Mouse (Mus musculus): ENCODE data around the gene Lag3. TPM values are rescaled to one million over a fixed set of nuclear protein-coding genes. Genes with fewer than 3 reads are reported as not detected.
A peak's percentile ranks its signal among the peaks of the same experiment; 100 is the strongest.

Gene Lag3
- polyA plus RNA-seq, 1 experiment from 2014 or later = 2.7 TPM

DNA sequence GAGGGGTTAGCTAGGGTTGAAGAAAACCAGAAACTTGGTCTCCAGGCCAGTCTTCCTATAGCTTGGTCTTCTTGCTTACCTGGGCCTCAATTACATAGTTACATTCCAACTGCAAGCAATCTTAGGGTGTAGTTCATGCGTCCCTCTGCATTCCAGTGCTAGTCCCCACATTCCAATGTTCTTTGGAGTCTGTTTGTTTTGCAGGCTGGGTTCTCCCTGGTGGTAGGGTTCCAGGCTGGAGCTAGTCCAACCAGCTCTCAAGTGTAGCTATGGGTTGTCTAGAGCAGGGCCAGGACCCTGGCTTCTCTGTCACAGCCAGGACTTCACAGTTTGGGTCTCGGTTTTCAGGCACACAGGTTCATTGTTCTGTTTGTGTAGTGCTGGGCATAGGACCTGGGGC, 26.0 kb upstream of the Lag3 start:
- peaks cover 62% of the 10 kb centered on the region for H3K36me3 ChIP-seq (ENCODE audit: control insufficient read depth, insufficient read depth, low read length)
- H3K4me3 ChIP-seq (ENCODE audit: low read depth, low read length) = no peak overlapping the region
- no peak overlapping the region for H3K9ac ChIP-seq (ENCODE audit: low read length)
- DNase-seq (ENCODE audit: low spot score) (no peak), ATAC-seq (no peak)
- peaks cover 1% of the 10 kb centered on the region for H3K4me1 ChIP-seq (ENCODE audit: control insufficient read depth, insufficient read depth, low read length)
- no peaks in the 10 kb centered on the region for H3K27me3 ChIP-seq (replicated peaks; ENCODE audit: control insufficient read depth, insufficient read depth, low read length)
- no peak overlapping the region for H3K4me2 ChIP-seq (ENCODE audit: low read length)
- H3K27ac ChIP-seq (ENCODE audit: low read depth, low read length) = no peak overlapping the region
- 88% methylated on average over 2 of the region's 2 CpGs for WGBS
- H3K9me3 ChIP-seq (replicated peaks; ENCODE audit: control insufficient read depth, low read length) = no peaks in the 10 kb centered on the region

DNA sequence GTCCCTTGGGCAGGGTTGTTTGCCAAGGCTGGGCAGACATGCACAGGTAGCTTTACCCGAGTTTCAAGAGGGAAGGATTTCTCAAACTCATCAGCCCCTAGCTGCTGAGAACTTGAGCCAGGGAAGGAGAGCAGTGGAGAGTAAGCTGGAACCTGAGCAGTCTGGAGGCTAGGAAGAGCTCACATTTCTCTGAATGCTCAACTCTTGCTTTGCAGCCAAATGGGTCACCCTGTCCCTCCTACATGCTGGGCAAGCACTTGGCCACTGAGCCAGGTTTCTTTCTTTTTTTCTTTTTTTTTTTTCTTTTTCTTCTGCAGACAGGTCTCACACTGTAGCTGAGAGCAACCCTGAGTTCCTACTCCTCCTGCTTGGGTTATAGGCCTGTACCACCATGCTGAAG, 25.2 kb upstream of the Lag3 start:
- H3K9ac ChIP-seq (ENCODE audit: low read length) = no peak overlapping the region
- peaks cover 64% of the 10 kb centered on the region for H3K36me3 ChIP-seq (ENCODE audit: control insufficient read depth, insufficient read depth, low read length)
- H3K4me2 ChIP-seq (ENCODE audit: low read length) = no peak overlapping the region
- H3K4me1 ChIP-seq (ENCODE audit: control insufficient read depth, insufficient read depth, low read length) = peaks cover 7% of the 10 kb centered on the region
- no peak overlapping the region for H3K27ac ChIP-seq (ENCODE audit: low read depth, low read length)
- no peaks in the 10 kb centered on the region for H3K27me3 ChIP-seq (replicated peaks; ENCODE audit: control insufficient read depth, insufficient read depth, low read length)
- no peaks in the 10 kb centered on the region for H3K9me3 ChIP-seq (replicated peaks; ENCODE audit: control insufficient read depth, low read length)
- WGBS = 88% methylated on average over 1 of the region's 1 CpGs
- no peak overlapping the region for H3K4me3 ChIP-seq (ENCODE audit: low read depth, low read length)
- ATAC-seq (no peak), DNase-seq (ENCODE audit: low spot score) (no peak)

- 95% methylated on average over 7 of the region's 7 CpGs for WGBS
- Histone ChIP-seq H3K27ac (ENCODE audit: low read depth, low read length) (no peak overlapping the region), H3K36me3 (ENCODE audit: control insufficient read depth, insufficient read depth, low read length) (peaks cover 64% of the 10 kb centered on the region), H3K9ac (ENCODE audit: low read length) (no peak overlapping the region; the same call in 1 of the 2 replicates), H3K4me3 (ENCODE audit: low read depth, low read length) (no peak overlapping the region), H3K9me3 (replicated peaks; ENCODE audit: control insufficient read depth, low read length) (no peaks in the 10 kb centered on the region), H3K4me1 (ENCODE audit: control insufficient read depth, insufficient read depth, low read length) (peaks cover 13% of the 10 kb centered on the region), H3K4me2 (ENCODE audit: low read length) (no peak overlapping the region), H3K27me3 (replicated peaks; ENCODE audit: control insufficient read depth, insufficient read depth, low read length) (no peaks in the 10 kb centered on the region)
- ATAC-seq (no peak), DNase-seq (ENCODE audit: low spot score) (no peak)
Measured at GRCm38 (mm10) chr6:124934670-124935069, 23.2 kb upstream of the Lag3 start.

- no peak for DNase-seq (ENCODE audit: low spot score)
- Histone ChIP-seq H3K4me1 (ENCODE audit: control insufficient read depth, insufficient read depth, low read length) (peaks cover 13% of the 10 kb centered on the region), H3K9me3 (replicated peaks; ENCODE audit: control insufficient read depth, low read length) (no peaks in the 10 kb centered on the region), H3K27ac (ENCODE audit: low read depth, low read length) (no peak overlapping the region), H3K27me3 (replicated peaks; ENCODE audit: control insufficient read depth, insufficient read depth, low read length) (no peaks in the 10 kb centered on the region), H3K4me2 (ENCODE audit: low read length) (no peak overlapping the region), H3K9ac (ENCODE audit: low read length) (no peak overlapping the region), H3K36me3 (ENCODE audit: control insufficient read depth, insufficient read depth, low read length) (peaks cover 52% of the 10 kb centered on the region), H3K4me3 (ENCODE audit: low read depth, low read length) (0 out of 2 replicates have a peak overlapping the region, but pooled peaks have one; percentile 94)
- ATAC-seq = no peak
- 90% methylated on average over 3 of the region's 3 CpGs for WGBS
Measured at GRCm38 (mm10) chr6:124933127-124933526, 21.6 kb upstream of the Lag3 start.

- Histone ChIP-seq H3K27me3 (replicated peaks; ENCODE audit: control insufficient read depth, insufficient read depth, low read length) (no peaks in the 10 kb centered on the region), H3K4me2 (ENCODE audit: low read length) (peak overlapping the region; percentile 95), H3K4me3 (ENCODE audit: low read depth, low read length) (peak overlapping the region; percentile 94), H3K9me3 (replicated peaks; ENCODE audit: control insufficient read depth, low read length) (no peaks in the 10 kb centered on the region), H3K4me1 (ENCODE audit: control insufficient read depth, insufficient read depth, low read length) (peaks cover 13% of the 10 kb centered on the region), H3K36me3 (ENCODE audit: control insufficient read depth, insufficient read depth, low read length) (peaks cover 44% of the 10 kb centered on the region), H3K27ac (ENCODE audit: low read depth, low read length) (peak overlapping the region; percentile 96; the same call in 1 of the 2 replicates), H3K9ac (ENCODE audit: low read length) (peak overlapping the region; percentile 94)
- ATAC-seq (no peak), DNase-seq (ENCODE audit: low spot score) (no peak)
- WGBS = 41% methylated on average over 12 of the region's 12 CpGs
Measured at GRCm38 (mm10) chr6:124932314-124932695, 20.8 kb upstream of the Lag3 start.

DNA sequence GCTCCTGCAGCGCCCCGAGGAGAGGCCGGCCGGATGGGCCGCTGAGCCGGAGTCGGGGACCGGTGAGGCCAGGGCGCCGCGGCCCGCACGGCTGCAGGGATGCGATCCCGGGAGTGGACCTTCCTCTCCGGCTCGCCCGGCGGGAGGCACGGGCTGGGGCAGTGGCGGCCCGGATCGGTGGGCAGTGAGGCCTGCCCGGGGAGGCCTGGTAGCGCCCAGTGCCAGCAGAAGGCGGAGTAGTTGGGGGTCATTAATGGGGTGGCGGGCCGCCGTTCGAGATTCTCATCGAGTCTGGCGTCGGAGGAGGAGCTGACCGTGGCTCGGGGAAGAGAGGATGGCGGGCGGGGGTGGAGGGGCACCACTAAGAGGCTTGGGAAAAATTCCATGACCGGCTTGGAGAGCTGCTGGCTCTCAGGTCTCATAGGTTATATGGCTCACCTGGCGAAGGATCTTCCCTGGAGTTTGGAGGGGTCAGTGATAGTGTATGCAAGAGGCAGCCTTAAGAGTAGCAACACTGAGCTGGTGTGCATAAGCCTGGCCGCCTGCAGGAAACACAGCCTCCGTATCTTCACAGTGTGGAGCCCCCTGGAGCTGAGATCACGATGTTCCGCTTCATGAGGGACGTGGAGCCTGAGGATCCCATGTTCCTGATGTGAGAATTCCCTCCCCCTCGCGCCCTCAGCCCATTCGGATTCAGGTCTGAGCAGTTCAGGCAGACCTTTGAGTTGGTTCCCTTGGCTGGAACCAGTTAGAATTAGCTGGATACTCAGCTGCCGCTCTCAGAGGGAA, 20.2 kb upstream of the Lag3 start:
- DNase-seq (ENCODE audit: low spot score) (peak; percentile 52), ATAC-seq (peak; percentile 14)
- H3K4me1 ChIP-seq (ENCODE audit: control insufficient read depth, insufficient read depth, low read length) = peaks cover 13% of the 10 kb centered on the region
- peak overlapping the region; percentile 96 for H3K27ac ChIP-seq (ENCODE audit: low read depth, low read length)
- peaks cover 40% of the 10 kb centered on the region for H3K36me3 ChIP-seq (ENCODE audit: control insufficient read depth, insufficient read depth, low read length)
- H3K9ac ChIP-seq (ENCODE audit: low read length) = peak overlapping the region; percentile 94
- H3K9me3 ChIP-seq (replicated peaks; ENCODE audit: control insufficient read depth, low read length) = no peaks in the 10 kb centered on the region
- peak overlapping the region; percentile 94 for H3K4me3 ChIP-seq (ENCODE audit: low read depth, low read length)
- no peaks in the 10 kb centered on the region for H3K27me3 ChIP-seq (replicated peaks; ENCODE audit: control insufficient read depth, insufficient read depth, low read length)
- peak overlapping the region; percentile 95 for H3K4me2 ChIP-seq (ENCODE audit: low read length)
- 1% methylated on average over 48 of the region's 48 CpGs for WGBS

GRCm38 (mm10) chr6:124930754-124931524, 19.4 kb upstream of the Lag3 start, which contains the start of gene Mlf2:
TSS of gene Mlf2 (plus strand) at chr6:124931386.
- Histone ChIP-seq H3K36me3 (ENCODE audit: control insufficient read depth, insufficient read depth, low read length) (peaks cover 32% of the 10 kb centered on the region), H3K9ac (ENCODE audit: low read length) (peak within 1 kb of the TSS; percentile 94), H3K4me3 (ENCODE audit: low read depth, low read length) (peak within 1 kb of the TSS; percentile 94), H3K4me2 (ENCODE audit: low read length) (peak within 1 kb of the TSS; percentile 95), H3K4me1 (ENCODE audit: control insufficient read depth, insufficient read depth, low read length) (peaks cover 13% of the 10 kb centered on the region), H3K27ac (ENCODE audit: low read depth, low read length) (peak within 1 kb of the TSS; percentile 96), H3K9me3 (replicated peaks; ENCODE audit: control insufficient read depth, low read length) (no peaks in the 10 kb centered on the region), H3K27me3 (replicated peaks; ENCODE audit: control insufficient read depth, insufficient read depth, low read length) (no peaks in the 10 kb centered on the region)
- DNase-seq (ENCODE audit: low spot score) (peak; percentile 98), ATAC-seq (peak; percentile 91)
- under 1% methylated on average over 51 of the region's 64 CpGs for WGBS

DNA sequence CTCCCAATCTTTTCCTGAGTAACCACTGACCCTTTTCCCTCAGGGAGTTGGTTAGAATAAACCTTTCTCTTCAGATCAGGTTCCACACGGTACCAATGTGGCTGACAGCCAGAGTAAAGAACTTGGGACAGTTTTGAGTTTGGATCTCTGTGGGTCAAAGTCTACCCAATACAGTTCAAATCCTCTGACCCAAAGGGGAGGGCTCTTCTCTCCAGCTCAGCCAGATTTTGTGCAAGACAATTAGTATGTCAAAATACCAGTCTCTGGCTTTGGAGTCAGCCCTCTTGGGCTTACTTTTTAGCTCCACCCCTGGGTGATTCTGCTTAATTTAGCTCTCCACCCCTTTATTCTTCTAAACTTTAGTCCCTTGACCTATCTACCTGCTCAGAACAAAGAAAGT, 18.7 kb upstream of the Lag3 start:
- Histone ChIP-seq H3K4me2 (ENCODE audit: low read length) (peak overlapping the region; percentile 49), H3K27me3 (replicated peaks; ENCODE audit: control insufficient read depth, insufficient read depth, low read length) (no peaks in the 10 kb centered on the region), H3K4me1 (ENCODE audit: control insufficient read depth, insufficient read depth, low read length) (peaks cover 13% of the 10 kb centered on the region), H3K27ac (ENCODE audit: low read depth, low read length) (peak overlapping the region; percentile 96), H3K9ac (ENCODE audit: low read length) (peak overlapping the region; percentile 94), H3K4me3 (ENCODE audit: low read depth, low read length) (peak overlapping the region; percentile 94), H3K36me3 (ENCODE audit: control insufficient read depth, insufficient read depth, low read length) (peaks cover 25% of the 10 kb centered on the region), H3K9me3 (replicated peaks; ENCODE audit: control insufficient read depth, low read length) (no peaks in the 10 kb centered on the region)
- DNase-seq (ENCODE audit: low spot score) = no peak
- ATAC-seq = no peak
- WGBS = 29% methylated on average over 1 of the region's 1 CpGs

DNA sequence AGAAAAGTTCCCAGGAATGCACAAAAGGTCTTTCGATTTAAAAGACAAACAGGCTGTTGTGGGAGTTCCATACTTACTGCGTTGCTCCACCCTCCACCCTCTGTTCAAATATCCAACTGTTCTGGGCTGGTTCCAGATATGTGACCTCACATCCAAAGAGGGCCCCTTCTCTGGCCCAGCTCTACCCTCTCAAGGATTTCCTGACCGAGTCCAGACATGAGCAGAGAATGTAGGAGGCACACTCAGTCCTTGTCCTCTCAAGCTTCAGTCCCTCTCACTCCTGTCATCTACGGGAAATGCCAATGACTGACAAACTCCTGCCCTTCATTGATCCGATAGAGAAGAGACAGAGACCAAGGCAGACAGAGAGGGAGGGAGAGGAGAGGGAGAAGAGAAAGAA, 14.4 kb upstream of the Lag3 start:
- WGBS = 50% methylated on average over 5 of the region's 5 CpGs
- Histone ChIP-seq H3K4me2 (ENCODE audit: low read length) (no peak overlapping the region), H3K27ac (ENCODE audit: low read depth, low read length) (no peak overlapping the region), H3K4me3 (ENCODE audit: low read depth, low read length) (no peak overlapping the region), H3K4me1 (ENCODE audit: control insufficient read depth, insufficient read depth, low read length) (peaks cover 13% of the 10 kb centered on the region), H3K9ac (ENCODE audit: low read length) (no peak overlapping the region), H3K9me3 (replicated peaks; ENCODE audit: control insufficient read depth, low read length) (no peaks in the 10 kb centered on the region), H3K27me3 (replicated peaks; ENCODE audit: control insufficient read depth, insufficient read depth, low read length) (no peaks in the 10 kb centered on the region), H3K36me3 (ENCODE audit: control insufficient read depth, insufficient read depth, low read length) (no peaks in the 10 kb centered on the region)
- ATAC-seq = no peak
- no peak for DNase-seq (ENCODE audit: low spot score)

Data from forebrain, embryonic 14.5 days (tissue).